Mouse (Mus musculus): ENCODE results near the gene Myo18a.

Myo18a gene

DNA sequence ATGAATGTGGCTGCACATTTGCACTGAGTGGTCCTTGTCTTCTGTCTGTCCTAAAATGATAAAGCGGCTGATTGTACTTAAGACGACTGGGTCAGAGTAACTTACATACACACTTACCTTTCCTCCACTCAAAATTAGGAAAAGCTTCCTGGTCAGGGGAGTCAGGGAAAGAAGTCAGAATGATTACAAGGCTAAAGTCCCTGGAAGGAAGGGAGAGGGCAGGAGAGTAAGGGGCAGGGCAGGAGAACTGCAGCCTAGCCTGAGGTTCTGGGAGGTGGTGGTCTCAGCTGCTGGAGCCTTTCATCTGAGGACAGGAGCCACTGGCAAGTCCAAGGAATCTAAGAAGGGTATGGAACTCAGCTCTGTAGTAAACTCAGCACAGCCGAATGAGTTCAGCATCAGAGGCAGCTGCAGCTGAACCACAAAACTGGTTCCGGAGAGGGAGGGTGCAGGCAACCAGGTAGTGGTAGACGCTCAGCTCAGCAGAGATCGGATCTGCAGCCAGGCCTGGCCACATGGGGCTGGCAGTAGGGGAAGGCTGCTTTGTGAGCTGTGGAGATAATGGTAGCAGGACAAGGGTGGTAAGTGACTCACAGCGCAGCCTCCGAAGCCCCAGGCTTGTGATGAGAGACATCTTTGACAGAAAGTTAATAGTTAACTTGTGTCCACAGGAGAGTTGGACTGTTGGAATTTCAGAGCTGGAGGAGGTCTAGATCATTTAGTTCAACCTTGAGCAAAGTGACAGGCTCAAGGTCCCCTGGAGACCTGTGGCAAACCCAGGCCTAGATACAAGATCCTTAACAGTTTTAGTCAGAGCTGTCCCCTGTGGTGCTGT, 9.1 kb downstream of the Myo18a start:
- in situ Hi-C loops (cut with MboI) = no loop called here

GRCm38 (mm10) chr11:77775701-77776400, 12.8 kb downstream of the Myo18a start:
- in situ Hi-C loops (cut with MboI) = no loop called here

DNA sequence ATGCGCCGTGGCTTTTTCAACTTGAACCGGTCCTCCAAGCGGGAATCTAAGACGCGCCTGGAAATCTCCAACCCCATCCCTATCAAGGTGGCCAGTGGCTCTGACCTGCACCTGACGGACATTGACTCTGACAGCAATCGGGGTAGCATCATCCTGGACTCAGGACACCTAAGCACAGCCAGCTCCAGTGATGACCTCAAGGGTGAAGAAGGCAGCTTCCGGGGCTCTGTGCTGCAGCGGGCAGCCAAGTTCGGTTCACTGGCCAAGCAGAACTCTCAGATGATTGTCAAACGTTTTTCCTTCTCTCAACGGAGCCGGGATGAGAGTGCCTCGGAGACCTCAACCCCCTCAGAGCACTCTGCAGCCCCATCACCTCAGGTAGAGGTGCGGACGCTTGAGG, 14.4 kb downstream of the Myo18a start:
- in situ Hi-C loops (cut with MboI) = no loop called here

DNA sequence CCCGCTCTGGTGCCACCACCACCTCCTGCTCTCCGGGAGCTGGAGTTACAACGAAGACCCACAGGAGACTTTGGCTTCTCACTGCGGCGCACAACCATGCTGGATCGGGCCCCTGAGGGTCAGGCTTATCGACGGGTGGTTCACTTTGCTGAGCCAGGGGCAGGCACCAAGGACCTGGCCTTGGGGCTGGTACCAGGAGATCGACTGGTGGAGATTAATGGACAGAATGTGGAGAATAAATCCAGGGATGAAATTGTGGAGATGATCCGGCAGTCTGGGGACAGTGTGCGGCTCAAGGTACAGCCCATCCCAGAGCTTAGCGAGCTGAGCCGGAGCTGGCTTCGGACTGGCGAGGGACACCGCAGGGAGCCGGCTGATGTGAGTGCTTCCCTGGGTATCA, 14.9 kb downstream of the Myo18a start:
- in situ Hi-C loops (cut with MboI) = no loop called here

GRCm38 (mm10) chr11:77779240-77779639, 16.2 kb downstream of the Myo18a start:
- in situ Hi-C loops (cut with MboI) = no loop called here

- in situ Hi-C loops (cut with MboI) = no loop called here
Measured at GRCm38 (mm10) chr11:77781088-77781487, 18.0 kb downstream of the Myo18a start.

DNA sequence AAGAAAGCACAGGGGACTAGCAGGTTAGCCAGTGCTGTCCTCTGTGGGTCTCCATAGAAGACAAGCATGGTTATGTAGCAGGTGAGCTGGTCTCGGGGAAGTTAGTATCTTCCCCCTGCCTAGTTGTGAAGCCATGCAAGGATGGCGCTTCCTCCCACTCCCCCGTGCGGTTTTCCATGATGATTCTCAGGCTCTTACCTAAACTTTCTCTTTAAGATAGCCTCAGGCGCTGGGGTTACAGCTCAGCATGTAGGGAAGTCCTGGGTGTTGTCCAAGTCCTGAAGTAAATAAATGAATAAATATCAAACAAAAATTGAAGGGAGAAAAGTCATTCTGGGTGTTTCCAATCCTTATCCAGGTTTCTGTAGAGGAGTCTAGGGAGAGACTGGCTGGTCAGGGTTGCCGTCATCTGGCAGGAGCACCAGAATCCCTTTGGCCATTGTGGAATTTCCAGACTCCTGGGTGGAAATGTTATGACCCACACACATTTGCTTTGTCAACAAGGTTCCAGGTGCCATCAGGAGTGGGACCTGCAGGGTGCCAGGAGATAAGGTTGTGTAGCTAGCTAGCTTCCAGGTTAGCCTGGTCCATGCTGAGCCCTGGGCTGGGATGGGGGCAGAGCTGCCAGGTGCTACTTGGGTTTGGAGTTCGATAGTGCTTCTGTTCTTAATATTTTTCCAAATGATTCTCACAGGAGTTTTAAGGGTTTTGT, 19.2 kb downstream of the Myo18a start:
- in situ Hi-C loops (cut with MboI) = no loop called here

DNA sequence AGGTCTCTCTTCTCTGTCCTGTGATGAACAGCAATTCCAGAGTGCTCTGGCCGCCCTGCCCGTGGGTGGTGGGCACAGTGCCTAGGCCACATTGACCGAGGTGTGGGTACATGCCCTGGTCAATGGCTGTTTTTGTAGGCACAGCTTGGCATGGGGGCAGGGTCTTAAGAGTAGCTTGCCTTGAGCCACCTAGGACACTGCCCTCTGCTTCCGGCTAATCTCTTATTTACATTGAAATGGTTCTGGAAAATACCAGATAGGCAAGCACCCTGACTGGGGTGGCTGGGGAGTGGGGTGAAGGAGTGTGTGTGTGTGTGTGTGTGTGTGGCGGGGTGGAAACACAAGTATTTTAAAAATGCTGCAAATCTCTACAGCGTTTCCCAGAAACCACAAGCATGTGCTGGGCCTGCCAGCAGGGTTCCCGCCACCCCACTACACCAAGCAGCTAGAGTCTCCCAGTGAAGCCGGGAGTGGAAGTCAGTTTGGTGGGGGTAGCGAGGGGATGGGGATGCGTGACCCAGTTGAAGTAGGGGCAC, 20.2 kb downstream of the Myo18a start:
- in situ Hi-C loops (cut with MboI) = no loop called here

DNA sequence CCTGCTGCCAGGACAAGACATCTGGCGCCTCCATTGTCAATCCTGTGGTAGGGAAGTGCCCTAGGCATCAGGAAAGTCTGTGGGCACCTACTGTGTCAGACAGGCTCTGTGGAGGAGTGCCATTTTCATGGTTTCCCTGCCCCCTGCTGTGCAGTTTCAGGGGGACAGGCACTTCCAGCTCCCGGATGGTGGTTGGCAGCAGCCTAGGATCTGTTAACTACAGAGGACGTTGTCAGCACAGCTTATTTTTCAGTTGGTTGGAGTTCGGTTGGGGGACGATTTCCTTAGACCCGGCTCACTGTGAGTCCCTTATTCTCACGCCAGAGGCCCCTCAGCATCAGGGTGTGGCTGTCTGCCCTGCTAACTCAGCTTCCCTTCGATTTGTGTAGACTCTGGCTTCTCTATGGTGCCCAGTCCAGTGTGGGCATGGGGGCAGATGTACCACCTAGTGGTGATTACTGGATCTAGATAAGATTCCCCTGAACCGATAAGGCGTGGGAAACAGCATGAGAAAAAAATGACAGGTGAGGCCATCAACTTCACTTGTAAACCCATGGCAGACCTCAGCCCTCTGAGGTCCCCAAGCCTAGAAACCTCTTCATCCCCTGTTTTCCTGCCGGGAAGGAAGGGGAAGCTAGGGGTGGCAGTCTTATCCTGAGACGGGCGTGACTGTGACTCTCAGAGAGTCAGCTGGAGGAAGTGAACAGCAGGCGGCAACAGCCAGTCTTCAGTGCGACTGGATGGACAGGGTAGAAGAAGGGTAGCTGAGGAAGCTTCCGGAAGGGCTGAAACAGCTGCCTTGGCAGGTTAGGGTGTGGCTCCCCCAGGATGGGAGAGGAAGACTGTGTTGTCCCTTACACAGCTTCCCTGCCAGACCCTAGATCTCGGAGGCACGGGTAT, 21.0 kb downstream of the Myo18a start:
- in situ Hi-C loops (cut with MboI) = no loop called here

DNA sequence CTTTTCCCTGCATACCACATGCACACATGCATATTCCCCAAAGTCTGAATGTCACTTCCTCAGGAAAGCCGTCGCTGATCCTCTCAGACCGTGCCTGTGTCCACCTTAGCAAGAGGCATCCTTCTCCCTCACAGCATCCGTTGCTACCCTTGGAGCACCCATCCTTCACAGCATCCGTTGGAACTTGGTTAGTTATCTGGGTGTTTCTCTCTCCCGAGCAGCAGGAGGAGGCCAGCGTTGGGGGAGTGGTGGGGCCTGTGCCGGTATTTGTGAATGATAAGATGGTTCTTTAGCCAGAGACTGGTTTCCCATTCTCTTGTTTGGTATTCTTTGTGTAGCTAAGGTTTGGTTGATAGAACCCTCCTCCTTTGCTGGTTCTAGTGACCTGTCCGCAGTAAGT, 21.8 kb downstream of the Myo18a start:
- in situ Hi-C loops (cut with MboI) = no loop called here

DNA sequence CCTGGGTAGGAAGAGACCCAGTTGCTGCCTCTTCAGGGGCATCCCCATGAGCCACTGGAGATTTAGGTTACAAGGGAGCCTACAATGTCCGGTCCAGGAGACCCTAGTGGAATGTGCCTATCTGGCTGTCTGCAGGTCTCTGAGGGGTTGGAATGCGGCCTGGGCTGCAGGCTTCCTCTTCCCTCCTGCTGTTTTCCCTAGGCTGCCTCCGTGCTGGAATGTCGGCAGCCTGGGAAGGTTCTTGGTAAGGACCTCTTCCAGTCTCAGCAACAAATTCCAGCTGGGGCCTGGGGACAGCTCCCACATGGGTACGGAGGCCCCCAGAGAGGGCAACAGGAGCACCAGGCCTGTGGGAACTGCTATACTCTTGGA, 22.3 kb downstream of the Myo18a start:
- in situ Hi-C loops (cut with MboI) = no loop called here

GRCm38 (mm10) chr11:77785768-77786561, 22.9 kb downstream of the Myo18a start:
- in situ Hi-C loops (cut with MboI) = no loop called here

DNA sequence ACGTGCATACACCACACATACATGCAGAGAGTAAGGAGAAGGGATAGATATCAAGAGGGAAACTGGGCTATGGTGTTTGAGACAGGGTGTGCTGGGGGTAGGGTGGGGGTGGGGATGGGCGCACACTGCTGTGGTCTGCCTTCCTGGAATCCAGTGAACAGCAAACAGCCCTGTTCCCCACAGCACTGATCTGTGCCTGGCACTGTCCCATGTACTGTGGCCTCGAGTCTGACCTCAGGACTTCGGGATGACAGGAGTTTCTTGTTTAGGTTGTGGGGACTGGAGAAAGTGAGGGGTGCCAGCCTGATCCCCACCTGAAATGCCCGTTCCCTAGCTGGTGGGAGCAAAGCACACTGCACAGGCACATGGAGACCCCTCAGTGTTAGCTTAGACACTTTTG, 24.7 kb downstream of the Myo18a start, which contains the start of gene Gm10277:
TSS of gene Gm10277 (minus strand) at position 41 of the 400 bp plus-strand sequence.
- in situ Hi-C loops (cut with MboI) = no loop called here

GRCm38 (mm10) chr11:77789512-77789911, 26.5 kb downstream of the Myo18a start:
- in situ Hi-C loops (cut with MboI) = no loop called here

DNA sequence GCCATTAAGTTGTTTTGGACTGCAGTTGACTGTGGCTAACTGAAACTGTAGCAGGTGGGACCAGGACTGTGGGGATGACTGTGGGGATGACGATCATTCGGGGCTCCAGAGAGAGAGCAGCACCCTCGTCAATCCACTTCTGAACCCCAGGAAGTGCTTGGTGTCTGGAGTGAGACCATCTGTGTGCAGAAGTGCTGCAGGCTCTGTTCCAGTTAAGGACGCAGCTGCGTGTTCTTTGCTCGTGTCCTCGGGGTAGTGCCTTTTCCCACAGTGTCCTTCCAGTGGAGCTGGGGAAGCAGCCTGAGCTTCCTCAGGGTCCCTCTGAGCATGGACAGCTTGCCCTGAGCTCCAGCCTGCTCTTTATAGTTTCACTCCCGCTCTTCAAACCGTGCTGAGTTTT, 27.2 kb downstream of the Myo18a start:
- in situ Hi-C loops (cut with MboI) = no loop called here

- in situ Hi-C loops (cut with MboI) = no loop called here
Measured at GRCm38 (mm10) chr11:77791241-77791727, 28.2 kb downstream of the Myo18a start.

GRCm38 (mm10) chr11:77791752-77792565, 28.9 kb downstream of the Myo18a start:
- in situ Hi-C loops (cut with MboI) = no loop called here

DNA sequence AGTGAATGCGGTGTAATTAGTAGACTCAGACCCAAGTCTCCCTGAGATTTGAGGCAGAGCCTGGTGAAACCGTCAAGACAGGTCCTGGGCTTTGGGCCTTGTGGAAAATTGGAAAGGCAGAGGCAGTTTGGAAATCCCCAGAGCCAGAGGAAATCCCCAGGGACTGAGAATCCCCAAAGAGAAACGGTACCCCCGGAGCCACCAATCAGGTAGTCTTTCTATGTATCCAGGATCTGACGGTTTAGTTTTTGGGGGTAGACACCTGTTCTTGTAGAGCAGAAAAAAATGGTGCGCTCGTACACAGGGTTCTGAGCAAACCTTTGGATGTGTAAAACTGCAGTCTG, 29.5 kb downstream of the Myo18a start:
- in situ Hi-C loops (cut with MboI) = no loop called here

DNA sequence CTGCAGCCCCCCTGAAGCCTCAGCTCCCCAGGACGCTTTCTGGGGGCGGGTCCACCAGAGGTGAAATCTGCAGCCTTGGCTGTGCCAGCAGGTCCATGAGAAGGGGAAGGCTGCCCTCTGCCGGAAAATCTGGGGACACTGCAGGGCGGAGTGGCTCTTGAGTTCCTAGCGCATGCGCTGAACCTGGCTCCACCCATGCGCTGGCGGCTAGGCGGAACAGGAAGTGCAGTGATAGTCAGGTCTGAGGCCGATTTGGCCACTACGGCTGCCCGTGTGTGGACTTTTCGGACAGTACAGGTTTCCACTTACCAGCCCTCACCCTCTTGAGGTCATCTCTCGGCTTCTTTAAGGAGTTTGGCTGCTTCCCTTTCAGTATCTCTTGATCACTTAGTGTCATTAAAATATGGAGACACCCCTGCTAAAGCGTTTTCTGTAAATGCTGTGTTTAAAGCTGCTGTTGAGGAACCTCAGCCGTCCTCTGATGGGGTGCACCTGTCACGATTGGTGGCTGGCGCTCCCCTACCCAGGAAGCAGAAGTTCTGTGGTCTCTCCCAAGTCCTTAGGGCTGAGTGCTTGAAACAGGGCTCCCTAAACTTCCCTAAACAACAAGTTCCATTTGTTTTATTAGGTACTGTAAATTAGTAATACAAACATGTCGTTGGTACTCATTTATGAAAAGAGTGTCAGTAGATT, 30.3 kb downstream of the Myo18a start:
- in situ Hi-C loops (cut with MboI) = no loop called here

Data from mature B cell (primary cell).